Mouse (Mus musculus) kidney, adult 2 months (tissue): ENCODE measurements around the gene Scp2.
"Not testable (repeated sequence)": the region's sequence is repeated elsewhere in the genome, so short reads cannot be mapped to it uniquely, and the experiment has no call there.

ENCODE experiments used
- CTCF ChIP-seq: fragments of 200-500 bp; conservative IDR thresholded peaks from 2 replicates; pipeline ENCODE4 v1.5.1; 2011; ENCODE audit warnings: low read depth, mild to moderate bottlenecking, control low read depth, low read length, moderate library complexity, mixed read lengths; ENCODE audit not compliant: insufficient read depth, insufficient read length
- POLR2A ChIP-seq: fragments of 200-500 bp; IDR thresholded peaks from one replicate; pipeline ENCODE4 v1.6.1; 2011; ENCODE audit warnings: low read depth, low read length, control low read depth

DNA sequence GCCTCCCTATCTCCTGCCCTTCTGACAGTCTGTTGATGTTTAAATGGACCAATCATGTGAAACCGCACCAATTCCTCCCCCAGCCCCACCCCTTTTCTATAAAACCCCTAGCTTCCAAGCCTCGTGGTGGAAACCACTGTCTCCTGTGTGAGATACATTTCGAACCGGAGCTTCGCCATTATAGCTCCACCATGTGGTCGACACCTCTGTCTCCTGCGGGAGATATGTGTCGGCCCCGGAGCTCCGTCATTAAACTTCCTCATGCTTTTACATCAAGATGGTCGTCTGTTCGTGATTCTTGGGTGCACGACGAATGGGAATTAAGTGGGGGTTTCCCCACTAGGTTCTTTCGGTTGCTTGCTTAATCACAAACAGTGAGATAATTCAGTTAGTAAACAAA is 65.6 kb downstream of the Scp2 start:
- TF ChIP-seq POLR2A, CTCF: not testable (repeated sequence)
